Mouse (Mus musculus) liver, embryonic 11.5 days (tissue): Measurements from ENCODE around the gene Fam199x. TPM values are rescaled to one million over a fixed set of nuclear protein-coding genes. Genes with fewer than 3 reads are reported as not detected.

Experiments
- ATAC-seq: fragments of 200-750 bp; cut with Nextera tagmentation; replicated peaks from 2 replicates; pipeline ENCODE4 v1.8.0; 2017; ENCODE audit warnings: moderate number of reproducible peaks, mild to moderate bottlenecking, moderate TSS enrichment, moderate library complexity; ENCODE audit not compliant: low FRiP score
- DNase-seq: peaks from one replicate; pipeline ENCODE4 v3.0.0-alpha.2; 2017; ENCODE audit warnings: low spot score
- H3K27ac ChIP-seq: fragments of 300-500 bp; sonication (generic); 2 replicates; pipeline ENCODE4 v1.5.1; 2014; ENCODE audit warnings: mild to moderate bottlenecking, low read depth, low read length, control low read depth
- H3K27me3 ChIP-seq: fragments of 300-500 bp; sonication (generic); replicated peaks from 2 replicates; pipeline ENCODE4 v1.6.1; 2014; ENCODE audit warnings: low read length, mixed read lengths; ENCODE audit not compliant: control insufficient read depth, insufficient read depth
- H3K36me3 ChIP-seq: fragments of 300-500 bp; sonication (generic); 2 replicates; pipeline ENCODE4 v1.6.1; 2014; ENCODE audit warnings: mild to moderate bottlenecking, low read length, moderate library complexity, mixed read lengths; ENCODE audit not compliant: control insufficient read depth, insufficient read depth
- H3K4me1 ChIP-seq: fragments of 300-500 bp; sonication (generic); replicated peaks from 2 replicates; pipeline ENCODE4 v1.6.1; 2014; ENCODE audit warnings: low read length, mixed read lengths; ENCODE audit not compliant: control insufficient read depth, insufficient read depth
- H3K4me2 ChIP-seq: fragments of 300-500 bp; sonication (generic); 2 replicates; pipeline ENCODE4 v1.6.1; 2014; ENCODE audit warnings: mild to moderate bottlenecking, control low read depth, moderate library complexity
- H3K4me3 ChIP-seq: fragments of 300-500 bp; sonication (generic); 2 replicates; pipeline ENCODE4 v1.5.1; 2014; ENCODE audit warnings: low read depth, low read length, control low read depth
- H3K9ac ChIP-seq: fragments of 300-500 bp; sonication (generic); 2 replicates; pipeline ENCODE4 v1.6.1; 2014; ENCODE audit warnings: low read depth, low read length, control low read depth
- H3K9me3 ChIP-seq: fragments of 300-500 bp; sonication (generic); 2 replicates; pipeline ENCODE4 v1.6.1; 2016; ENCODE audit warnings: low read length, inconsistent platforms, mixed read lengths; ENCODE audit not compliant: control insufficient read depth
- WGBS: fragments of 180-500 bp; shearing (Covaris S2); extraction: QIAGEN DNeasy Blood & Tissue Kit; methylation state at CpG from one replicate; pipeline ENCODE4 v1.1.7; 2014; 5-methylcytosine and 5-hydroxymethylcytosine counted together
- polyA plus RNA-seq: library from polyadenylated mRNA; unstranded; fragments of >200 nt; fragmentation: Nextera tagmentation; extraction: Ambion mirVana; gene quantifications from 2 replicates; pipeline ENCODE4 v1.2.1, GENCODE M21; 2014

The Fam199x gene
- polyA plus RNA-seq, 1 experiment from 2014 or later = 4.2 TPM

- Histone ChIP-seq H3K4me3 (no peak within 1 kb of the TSS; the same call in 1 of the 2 replicates), H3K27me3 (peaks cover 79% of the 10 kb centered on the region), H3K4me2 (0 out of 2 replicates have a peak within 1 kb of the TSS, but pooled peaks have one; percentile 9), H3K9me3 (no peaks in the 10 kb centered on the region), H3K36me3 (no peaks in the 10 kb centered on the region), H3K4me1 (no peaks in the 10 kb centered on the region), H3K27ac (no peak within 1 kb of the TSS), H3K9ac (no peak within 1 kb of the TSS)
- ATAC-seq (no peak), DNase-seq (no peak)
- 18% methylated on average over 19 of the region's 21 CpGs for WGBS
Observed at GRCm38 (mm10) chrX:137121718-137122117, 72.3 kb downstream of the Fam199x start, which contains the start of gene Esx1. Gene Esx1 (minus strand): TSS chrX:137122083.

GRCm38 (mm10) chrX:137127542-137127941, 78.1 kb downstream of the Fam199x start:
- H3K4me1 ChIP-seq = no peaks in the 10 kb centered on the region
- ATAC-seq (no peak), DNase-seq (no peak)
- H3K4me2 ChIP-seq = no peak overlapping the region
- H3K36me3 ChIP-seq = no peaks in the 10 kb centered on the region
- no peak overlapping the region for H3K9ac ChIP-seq
- 12% methylated on average over 17 of the region's 17 CpGs for WGBS
- H3K27me3 ChIP-seq = peaks cover 46% of the 10 kb centered on the region
- H3K27ac ChIP-seq = no peak overlapping the region
- no peaks in the 10 kb centered on the region for H3K9me3 ChIP-seq
- no peak overlapping the region for H3K4me3 ChIP-seq

Other genes with a start within 250 kb of the Fam199x start
- 7.2 and 7.7 TPM in 2 replicates for gene Plp1, start 226.9 kb upstream of the Fam199x start, polyA plus RNA-seq
- gene Rab9b, start 180.8 kb upstream of the Fam199x start, polyA plus RNA-seq = not detected in 2 replicates
- not detected in 2 replicates for gene H2bfm, start 122.3 kb upstream of the Fam199x start, polyA plus RNA-seq
- 14.5 and 21.1 TPM in 2 replicates for gene Tmsb15b2, start 74.1 kb upstream of the Fam199x start, polyA plus RNA-seq
- gene Tmsb15l, start 72.7 kb upstream of the Fam199x start, polyA plus RNA-seq = 1.8 and 2.8 TPM in 2 replicates
- 6.2 and 8.4 TPM in 2 replicates for gene Tmsb15b1, start 72.7 kb upstream of the Fam199x start, polyA plus RNA-seq
- 2.6 and 3.0 TPM in 2 replicates for gene Zcchc18, start 56.4 kb upstream of the Fam199x start, polyA plus RNA-seq
- gene Slc25a53, start 11.3 kb upstream of the Fam199x start, polyA plus RNA-seq = 3.7 and 5.0 TPM in 2 replicates
- not detected in 2 replicates for gene Esx1, start 72.5 kb downstream of the Fam199x start, polyA plus RNA-seq